Mouse (Mus musculus) heart, embryonic 11.5 days (tissue): ENCODE measurements around the gene Lins1. TPM values are rescaled to one million over a fixed set of nuclear protein-coding genes. Genes with fewer than 3 reads are reported as not detected.

Experiments
- polyA plus RNA-seq: library from polyadenylated mRNA; unstranded; fragments of >200 nt; fragmentation: Nextera tagmentation; extraction: Ambion mirVana; gene quantifications from 2 replicates; pipeline ENCODE4 v1.2.1, GENCODE M21; 2014

Gene Lins1
- polyA plus RNA-seq, 1 experiment from 2014 or later: 10.8 TPM

Other genes with a start within 250 kb of the Lins1 start
- 10.8 and 12.5 TPM in 2 replicates for gene Asb7, start 293 bp upstream of the Lins1 start, polyA plus RNA-seq
- 0.08 and 0.19 TPM in 2 replicates for gene Cers3, start 53.6 kb downstream of the Lins1 start, polyA plus RNA-seq
- 2.8 and 4.4 TPM in 2 replicates for gene Adamts17, start 149.8 kb downstream of the Lins1 start, polyA plus RNA-seq